Mouse (Mus musculus) small intestine, adult 2 months (tissue): ENCODE measurements around the gene Zfp423. TPM values are rescaled to one million over a fixed set of nuclear protein-coding genes. Genes with fewer than 3 reads are reported as not detected.

Experiments used
- H3K27ac ChIP-seq: fragments of 200-500 bp; 2 replicates; pipeline ENCODE4 v1.5.1; 2012; ENCODE audit warnings: low read depth, low read length, control low read depth, inconsistent platforms; ENCODE audit not compliant: insufficient read depth
- H3K27me3 ChIP-seq: fragments of 200-500 bp; 2 replicates; pipeline ENCODE4 v1.6.1; 2012; ENCODE audit warnings: mild to moderate bottlenecking, moderate library complexity, low read length, inconsistent platforms; ENCODE audit not compliant: control insufficient read depth, insufficient read depth
- H3K36me3 ChIP-seq: fragments of 200-500 bp; 2 replicates; pipeline ENCODE4 v1.6.1; 2012; ENCODE audit warnings: mild to moderate bottlenecking, low read length, control low read depth, inconsistent platforms; ENCODE audit not compliant: control insufficient read depth, insufficient read depth
- H3K4me1 ChIP-seq: fragments of 200-500 bp; 2 replicates; pipeline ENCODE4 v1.6.1; 2012; ENCODE audit warnings: low read length, inconsistent platforms, mixed read lengths; ENCODE audit not compliant: control insufficient read depth, insufficient read depth, insufficient read length
- H3K4me3 ChIP-seq: fragments of 200-500 bp; 2 replicates; pipeline ENCODE4 v1.5.1; 2012; ENCODE audit warnings: low read depth, mild to moderate bottlenecking, control low read depth, inconsistent platforms, low read length, moderate library complexity
- CTCF ChIP-seq: fragments of 200-500 bp; IDR thresholded peaks from 2 replicates; pipeline ENCODE4 v1.5.1; 2012; ENCODE audit warnings: low read depth, mild to moderate bottlenecking, control low read depth, inconsistent platforms, low read length, moderate library complexity, mixed read lengths; ENCODE audit not compliant: insufficient replicate concordance, insufficient read length; ENCODE audit errors: extremely low read depth
- POLR2A ChIP-seq: fragments of 200-500 bp; IDR thresholded peaks from 2 replicates; pipeline ENCODE4 v1.6.1; 2012; ENCODE audit warnings: low read depth, mild to moderate bottlenecking, control low read depth, inconsistent platforms, low read length, moderate library complexity
- WGBS: fragments of 180-500 bp; shearing (Covaris S2); methylation state at CpG from one replicate; pipeline ENCODE4 v1.1.7; 2018; 5-methylcytosine and 5-hydroxymethylcytosine counted together
- polyA plus RNA-seq: library from polyadenylated mRNA; depleted of rRNA; stranded (reverse); fragments of >200 nt; gene quantifications from 2 replicates; pipeline ENCODE4 v1.2.3, GENCODE M21; 2012

Zfp423 gene
- polyA plus RNA-seq, 1 experiment = 2.3 TPM

DNA sequence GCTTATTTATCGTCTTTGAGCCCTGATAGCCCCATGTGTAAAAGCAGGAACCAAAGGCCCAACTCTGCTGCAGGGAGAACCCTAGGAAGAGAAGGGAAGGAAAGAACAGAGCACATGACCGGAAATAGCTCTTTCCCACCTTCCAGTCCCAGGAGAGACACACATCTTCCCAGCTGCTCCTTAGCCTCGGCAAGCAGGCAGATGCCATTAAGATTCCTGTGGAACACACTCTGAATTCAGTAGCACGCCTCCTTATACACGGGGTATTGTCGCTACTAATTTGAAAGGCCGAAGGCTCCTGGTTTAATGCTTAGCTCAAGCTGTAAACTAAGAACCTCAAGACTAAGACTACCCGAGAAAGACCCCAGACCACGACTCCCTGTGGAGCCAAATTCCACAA is 128.3 kb downstream of the Zfp423 start:
- TF ChIP-seq CTCF = no peak
- no peak for TF ChIP-seq POLR2A
- H3K4me3 ChIP-seq = no peak overlapping the region
- 48% methylated on average over 9 of the region's 9 CpGs for WGBS

DNA sequence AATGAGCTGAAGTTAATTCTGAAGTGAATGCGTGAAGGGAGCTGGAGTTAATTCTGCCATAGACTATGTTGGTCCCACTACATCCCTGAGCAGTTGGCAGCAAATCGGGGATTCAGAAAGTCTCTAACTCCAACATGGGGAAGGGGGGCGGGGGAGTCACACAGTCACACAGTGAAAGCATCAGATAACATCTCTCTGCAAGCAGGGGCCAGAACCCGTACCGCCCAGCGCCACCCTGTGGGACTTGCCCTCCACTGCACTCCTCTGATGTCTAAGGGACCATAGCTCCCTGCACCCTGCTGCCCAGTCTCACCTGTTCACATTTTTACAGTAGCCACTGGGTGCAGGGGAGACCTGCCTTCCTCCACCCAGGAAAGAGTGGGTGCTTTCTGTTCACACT is 129.2 kb downstream of the Zfp423 start:
- WGBS = 31% methylated on average over 6 of the region's 6 CpGs
- no peaks in the 10 kb centered on the region for H3K27me3 ChIP-seq
- no peak overlapping the region for H3K27ac ChIP-seq
- TF ChIP-seq POLR2A (no peak), CTCF (no peak)
- no peak overlapping the region for H3K4me3 ChIP-seq
- no peaks in the 10 kb centered on the region; the same call in 1 of the 2 replicates for H3K4me1 ChIP-seq
- no peaks in the 10 kb centered on the region for H3K36me3 ChIP-seq

More for the DNA sequence above, 128.3 kb downstream of the Zfp423 start:
- H3K4me1 ChIP-seq = no peaks in the 10 kb centered on the region; the same call in 1 of the 2 replicates
- no peaks in the 10 kb centered on the region for H3K36me3 ChIP-seq
- no peaks in the 10 kb centered on the region for H3K27me3 ChIP-seq
- no peak overlapping the region for H3K27ac ChIP-seq

DNA sequence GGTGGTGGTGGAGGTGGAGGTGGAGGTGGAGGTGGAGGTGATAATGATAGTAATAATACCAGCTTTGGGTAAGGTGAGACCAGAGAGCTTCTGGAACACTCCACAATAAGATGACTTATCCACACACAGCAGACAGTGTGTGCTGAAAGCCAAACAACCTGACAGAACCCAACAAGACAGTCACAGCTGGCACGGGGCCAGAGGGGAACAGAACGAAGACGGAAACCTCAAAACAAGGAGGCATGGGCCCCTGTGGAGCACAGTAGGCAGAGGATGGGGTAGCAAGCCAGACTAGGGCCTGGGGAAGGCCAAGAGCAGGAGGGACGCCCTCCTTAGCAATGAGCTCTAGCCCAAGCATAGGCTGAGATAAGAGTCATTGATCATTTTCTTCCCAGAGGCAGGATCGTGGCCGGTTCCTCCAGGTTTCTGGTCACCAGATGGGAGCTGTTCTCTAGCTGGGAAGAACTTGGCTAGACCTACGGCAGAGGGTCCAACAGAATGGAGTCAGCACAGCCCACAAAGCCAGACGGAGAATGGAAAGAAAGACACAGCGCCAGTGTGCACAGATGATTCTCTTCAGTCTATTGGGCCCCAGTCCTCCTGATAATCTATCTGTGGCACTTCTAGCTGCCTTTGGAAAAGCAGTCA is 133.3 kb downstream of the Zfp423 start:
- no peaks in the 10 kb centered on the region for H3K36me3 ChIP-seq
- H3K27me3 ChIP-seq = no peaks in the 10 kb centered on the region
- no peak overlapping the region for H3K4me3 ChIP-seq
- 66% methylated on average over 9 of the region's 9 CpGs for WGBS
- H3K4me1 ChIP-seq = no peaks in the 10 kb centered on the region; the same call in 1 of the 2 replicates
- TF ChIP-seq CTCF (no peak), POLR2A (no peak)
- no peak overlapping the region for H3K27ac ChIP-seq

DNA sequence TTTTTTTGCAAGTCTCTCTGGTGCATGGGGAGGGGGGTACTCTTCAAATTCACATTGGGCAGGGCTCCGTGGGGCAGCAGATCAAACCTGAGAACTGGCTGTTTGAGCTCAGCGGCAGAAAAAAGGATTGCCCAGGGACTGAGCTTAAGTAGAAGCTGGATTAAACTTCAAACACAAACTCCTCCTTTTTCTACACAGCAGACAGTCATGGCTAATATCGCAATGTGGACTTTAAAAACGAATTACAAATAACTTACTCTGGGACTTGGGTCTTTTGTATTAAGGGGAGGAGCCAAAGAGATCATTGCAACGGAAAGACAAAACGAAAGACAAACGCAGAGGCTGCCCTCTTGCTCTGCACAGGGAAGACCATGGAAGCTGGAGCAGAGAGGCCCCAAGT is 136.2 kb downstream of the Zfp423 start:
- no peaks in the 10 kb centered on the region; the same call in 1 of the 2 replicates for H3K4me1 ChIP-seq
- H3K27me3 ChIP-seq = no peaks in the 10 kb centered on the region
- 18% methylated on average over 7 of the region's 7 CpGs for WGBS
- H3K27ac ChIP-seq = no peak overlapping the region
- TF ChIP-seq CTCF (no peak), POLR2A (no peak)
- H3K36me3 ChIP-seq = no peaks in the 10 kb centered on the region
- H3K4me3 ChIP-seq = no peak overlapping the region

DNA sequence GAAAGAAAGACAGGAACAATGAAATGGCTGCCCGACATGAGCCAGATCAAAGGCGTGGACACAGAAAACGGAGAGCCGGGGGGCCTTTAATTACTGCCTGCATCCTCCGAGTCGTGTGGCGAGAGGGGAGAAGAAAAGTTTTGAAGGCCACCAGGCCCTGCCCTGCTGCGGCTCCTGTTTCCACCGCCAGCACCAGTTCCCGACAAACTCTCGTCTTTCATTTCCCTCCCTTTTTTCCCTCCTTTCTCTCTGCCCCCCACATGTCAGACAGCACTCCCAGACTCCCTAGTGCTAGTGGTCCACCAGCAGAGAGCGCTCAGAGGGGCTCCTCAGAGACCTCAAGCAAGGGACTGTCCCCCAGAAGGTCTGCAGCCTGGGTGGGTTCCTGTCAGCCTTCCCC is 136.7 kb downstream of the Zfp423 start:
- 48% methylated on average over 12 of the region's 12 CpGs for WGBS
- TF ChIP-seq CTCF (no peak), POLR2A (no peak)

DNA sequence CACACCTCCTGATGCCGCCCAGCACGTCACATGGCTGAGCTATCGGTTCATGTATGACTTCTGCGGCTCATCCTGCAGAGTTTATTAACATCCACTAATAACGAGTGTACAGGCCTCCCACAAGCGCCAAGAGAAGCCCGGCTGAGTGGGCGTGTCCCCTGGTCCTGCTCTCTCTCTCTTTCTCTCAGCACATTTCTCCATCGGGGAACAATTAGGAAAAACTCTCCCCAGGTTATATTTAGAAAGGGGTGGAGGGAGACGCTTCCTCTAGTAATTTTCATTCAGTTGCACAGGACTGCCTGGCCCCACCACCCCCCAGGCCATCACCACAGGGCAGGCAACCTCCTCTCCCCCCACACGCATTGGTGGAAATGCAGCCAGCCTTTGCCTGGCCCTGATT is 137.2 kb downstream of the Zfp423 start:
- TF ChIP-seq POLR2A = no peak
- no peak for TF ChIP-seq CTCF
- 67% methylated on average over 11 of the region's 11 CpGs for WGBS
- no peak overlapping the region for H3K27ac ChIP-seq
- no peak overlapping the region for H3K4me3 ChIP-seq
- no peaks in the 10 kb centered on the region for H3K36me3 ChIP-seq
- no peaks in the 10 kb centered on the region; the same call in 1 of the 2 replicates for H3K4me1 ChIP-seq
- no peaks in the 10 kb centered on the region for H3K27me3 ChIP-seq

More for the DNA sequence above, 136.7 kb downstream of the Zfp423 start:
- Histone ChIP-seq H3K4me3 (no peak overlapping the region), H3K4me1 (no peaks in the 10 kb centered on the region; the same call in 1 of the 2 replicates), H3K27ac (no peak overlapping the region), H3K27me3 (no peaks in the 10 kb centered on the region), H3K36me3 (no peaks in the 10 kb centered on the region)

DNA sequence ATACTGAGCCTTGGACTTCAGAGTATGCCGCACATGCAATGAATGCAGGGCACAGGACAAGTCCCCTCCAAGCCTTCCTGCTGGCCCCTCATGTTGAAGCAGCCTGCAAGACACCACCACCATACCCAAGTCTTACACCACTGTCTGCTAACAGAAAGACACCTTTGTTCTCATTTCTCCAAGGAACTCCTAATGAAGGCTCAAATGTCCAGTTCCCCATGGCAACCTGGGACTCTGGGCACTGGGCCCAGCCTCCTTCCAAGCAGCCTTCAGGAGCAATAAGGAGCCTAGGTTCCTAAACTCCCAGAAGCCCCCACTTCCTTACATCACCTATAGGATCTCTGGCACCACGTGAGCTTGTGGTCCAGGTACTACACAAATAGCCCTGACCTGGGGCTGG is 137.7 kb downstream of the Zfp423 start:
- Histone ChIP-seq H3K4me1 (no peaks in the 10 kb centered on the region; the same call in 1 of the 2 replicates), H3K27me3 (no peaks in the 10 kb centered on the region), H3K4me3 (no peak overlapping the region), H3K27ac (no peak overlapping the region), H3K36me3 (no peaks in the 10 kb centered on the region)
- WGBS = 88% methylated on average over 2 of the region's 2 CpGs
- TF ChIP-seq POLR2A (no peak), CTCF (no peak)
